Mouse (Mus musculus): ENCODE measurements around the gene Ano4.

Ano4 gene

GRCm38 (mm10) chr10:89280402-89280801, 64.2 kb downstream of the Ano4 start:
- DNase-seq (ENCODE audit: low read depth, low spot score), result no peak

- no peak for DNase-seq (ENCODE audit: low read depth, low spot score)
These were observed 71.4 kb downstream of the Ano4 start for GRCm38 (mm10) chr10:89273001-89273680.

- no peak for DNase-seq (ENCODE audit: low read depth, low spot score)
These were observed 77.2 kb downstream of the Ano4 start for GRCm38 (mm10) chr10:89267312-89267711.

GRCm38 (mm10) chr10:89263396-89263795, 81.2 kb downstream of the Ano4 start:
- no peak for DNase-seq (ENCODE audit: low read depth, low spot score)

- DNase-seq (ENCODE audit: low read depth, low spot score), result peak; percentile 29
These were observed 86.8 kb downstream of the Ano4 start for GRCm38 (mm10) chr10:89257457-89258381.

GRCm38 (mm10) chr10:89256762-89257456, 87.7 kb downstream of the Ano4 start:
- peak; percentile 12 for DNase-seq (ENCODE audit: low read depth, low spot score)

- no peak for DNase-seq (ENCODE audit: low read depth, low spot score)
These were observed 89.8 kb downstream of the Ano4 start for GRCm38 (mm10) chr10:89254765-89255164.

- no peak for DNase-seq (ENCODE audit: low read depth, low spot score)
These were observed 90.8 kb downstream of the Ano4 start for GRCm38 (mm10) chr10:89253799-89254198.

GRCm38 (mm10) chr10:89252636-89253035, 91.9 kb downstream of the Ano4 start:
- no peak for DNase-seq (ENCODE audit: low read depth, low spot score)

- no peak for DNase-seq (ENCODE audit: low read depth, low spot score)
These were observed 100.8 kb downstream of the Ano4 start for GRCm38 (mm10) chr10:89243808-89244207.

- peak; percentile 74 for DNase-seq (ENCODE audit: low read depth, low spot score)
These were observed 120.0 kb downstream of the Ano4 start for GRCm38 (mm10) chr10:89224524-89224923.

- DNase-seq (ENCODE audit: low read depth, low spot score), result no peak
These were observed 122.1 kb downstream of the Ano4 start for GRCm38 (mm10) chr10:89222284-89222989.

GRCm38 (mm10) chr10:89216078-89216477, 128.5 kb downstream of the Ano4 start:
- DNase-seq (ENCODE audit: low read depth, low spot score), result no peak

- DNase-seq (ENCODE audit: low read depth, low spot score), result peak; percentile 56
These were observed 138.7 kb downstream of the Ano4 start for GRCm38 (mm10) chr10:89205858-89206257.

- no peak for DNase-seq (ENCODE audit: low read depth, low spot score)
These were observed 148.1 kb downstream of the Ano4 start for GRCm38 (mm10) chr10:89196444-89196843.

GRCm38 (mm10) chr10:89195068-89195467, 149.5 kb downstream of the Ano4 start:
- DNase-seq (ENCODE audit: low read depth, low spot score), result no peak

- no peak for DNase-seq (ENCODE audit: low read depth, low spot score)
These were observed 150.1 kb downstream of the Ano4 start for GRCm38 (mm10) chr10:89194440-89194839.

- no peak for DNase-seq (ENCODE audit: low read depth, low spot score)
These were observed 166.6 kb downstream of the Ano4 start for GRCm38 (mm10) chr10:89177921-89178320.

- no peak for DNase-seq (ENCODE audit: low read depth, low spot score)
These were observed 180.0 kb downstream of the Ano4 start for GRCm38 (mm10) chr10:89164533-89164932.

- DNase-seq (ENCODE audit: low read depth, low spot score), result no peak
These were observed 189.1 kb downstream of the Ano4 start for GRCm38 (mm10) chr10:89155502-89155901.

GRCm38 (mm10) chr10:89154797-89155465, 189.6 kb downstream of the Ano4 start:
- DNase-seq (ENCODE audit: low read depth, low spot score), result no peak
